Mouse (Mus musculus) thymus, postnatal 36 days (tissue): ENCODE measurements around the gene Lhx2.

Source experiments
- DNase-seq, 2 experiments: peaks; one replicate each; pipeline ENCODE4 v3.0.0; 2022; ENCODE audit warnings: mixed read lengths in 2 of 2

The Lhx2 gene

DNA sequence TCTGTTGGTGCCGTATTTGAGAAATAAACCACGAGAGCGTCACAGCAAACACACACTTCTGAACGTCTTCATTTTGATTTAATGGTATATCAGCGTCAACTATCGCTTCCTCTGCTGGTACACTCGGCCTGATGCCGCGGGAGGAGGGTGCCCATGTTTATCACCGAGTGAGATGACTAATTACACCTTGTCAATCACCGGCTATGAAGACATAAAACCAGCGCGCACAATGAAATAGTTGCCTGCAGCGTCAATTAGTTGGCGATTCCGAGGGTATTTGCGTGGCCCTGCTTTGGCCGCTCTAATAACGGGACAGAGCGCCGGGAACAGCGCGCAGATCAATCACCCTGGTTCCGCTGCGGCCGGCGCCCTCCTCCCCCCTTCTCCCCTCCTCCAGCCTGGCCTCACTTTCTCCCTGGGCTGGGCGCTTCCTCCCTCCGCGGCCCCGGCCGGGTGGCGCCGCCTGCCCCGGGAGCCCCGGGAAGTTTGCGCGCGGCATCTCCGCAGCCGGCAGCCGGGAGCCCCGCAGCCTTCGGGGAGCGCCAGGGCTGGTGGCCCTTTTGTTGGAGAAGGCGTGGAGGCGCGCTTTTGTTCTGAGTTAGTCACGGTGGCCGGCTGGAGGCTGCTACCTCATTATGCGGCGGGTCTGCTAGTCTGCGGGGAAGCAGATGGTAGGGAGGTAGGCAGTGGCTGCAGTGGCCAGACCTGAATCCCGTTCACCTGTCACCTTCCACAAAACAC, 8.9 kb downstream of the Lhx2 start:
- no peak for DNase-seq

DNA sequence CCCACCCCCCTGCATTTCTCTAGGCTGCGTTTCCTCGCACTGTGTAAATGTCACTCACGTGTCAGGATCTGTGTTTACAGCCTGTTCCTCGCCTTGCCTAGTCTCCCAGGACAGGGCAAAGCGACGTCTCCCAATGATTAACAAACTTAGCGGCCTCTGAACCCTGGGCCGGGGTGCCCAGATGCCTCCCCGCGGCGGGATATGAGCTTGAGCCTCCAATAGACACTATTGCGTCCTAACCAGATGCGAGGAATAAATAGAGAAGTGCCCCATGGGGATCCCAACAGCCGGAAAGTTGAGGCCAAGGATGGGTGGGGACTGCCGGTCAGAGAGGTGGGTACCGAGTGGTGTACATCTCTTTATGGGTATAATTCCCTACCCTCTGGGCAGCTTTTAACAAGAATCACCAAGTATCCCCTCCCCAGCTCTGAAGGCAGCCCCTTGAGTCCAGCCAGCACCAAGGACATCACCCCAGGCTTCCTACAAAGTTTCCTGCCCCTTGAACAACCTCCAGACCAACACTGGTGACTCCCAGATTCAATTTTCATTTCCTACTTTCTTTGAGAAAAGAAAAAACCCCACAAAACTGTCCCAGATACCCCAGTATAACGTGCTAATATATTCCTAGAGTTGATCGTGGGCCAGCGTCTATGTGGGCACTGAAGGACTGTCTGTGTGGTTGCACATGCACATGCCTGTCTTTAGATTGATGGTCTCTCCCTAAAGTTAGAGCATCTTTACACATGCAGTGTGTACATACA, 9.8 kb downstream of the Lhx2 start:
- no peak for DNase-seq

DNA sequence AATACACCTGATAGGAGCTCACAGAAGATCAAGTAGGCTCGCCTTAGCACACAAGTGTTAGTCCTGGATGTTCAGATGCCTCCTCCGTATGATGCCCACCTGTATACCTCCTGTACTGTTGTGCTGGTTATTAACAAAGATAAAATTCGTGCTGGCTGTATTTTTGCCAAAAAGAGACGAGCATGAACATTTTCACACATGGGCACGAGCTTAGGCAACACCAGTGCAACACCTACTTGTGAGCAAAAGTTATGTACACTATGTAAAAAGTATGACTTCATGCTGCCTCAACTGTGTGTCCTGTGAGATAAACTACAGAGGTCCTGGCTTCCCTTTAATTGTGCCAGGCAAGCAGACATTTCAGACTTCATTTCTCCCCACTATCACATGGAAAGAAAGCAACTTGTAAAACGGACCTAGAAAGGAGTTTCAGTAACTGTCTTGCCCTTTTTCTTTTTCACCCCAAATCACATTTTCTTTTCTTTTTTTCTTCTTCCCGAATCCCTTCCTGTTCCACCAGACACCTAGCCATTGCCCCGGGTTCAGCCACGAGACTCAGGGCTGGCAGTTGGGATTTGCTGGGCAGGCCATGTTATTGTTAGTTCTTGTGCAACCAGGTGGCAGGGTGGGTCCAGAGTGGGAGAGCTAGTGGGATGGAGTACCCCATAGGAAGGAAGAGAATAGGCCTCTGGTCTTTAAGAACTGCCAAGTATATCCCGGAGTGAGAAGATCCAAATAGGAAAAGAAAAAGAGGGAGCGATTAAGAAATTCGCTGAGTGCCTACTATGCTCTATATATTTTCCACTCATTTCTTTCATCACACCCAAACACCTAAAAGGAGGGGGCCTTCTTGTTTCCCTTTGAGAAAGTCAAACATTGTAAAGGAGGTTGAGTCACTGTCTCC, 10.6 kb downstream of the Lhx2 start:
- no peak for DNase-seq

DNA sequence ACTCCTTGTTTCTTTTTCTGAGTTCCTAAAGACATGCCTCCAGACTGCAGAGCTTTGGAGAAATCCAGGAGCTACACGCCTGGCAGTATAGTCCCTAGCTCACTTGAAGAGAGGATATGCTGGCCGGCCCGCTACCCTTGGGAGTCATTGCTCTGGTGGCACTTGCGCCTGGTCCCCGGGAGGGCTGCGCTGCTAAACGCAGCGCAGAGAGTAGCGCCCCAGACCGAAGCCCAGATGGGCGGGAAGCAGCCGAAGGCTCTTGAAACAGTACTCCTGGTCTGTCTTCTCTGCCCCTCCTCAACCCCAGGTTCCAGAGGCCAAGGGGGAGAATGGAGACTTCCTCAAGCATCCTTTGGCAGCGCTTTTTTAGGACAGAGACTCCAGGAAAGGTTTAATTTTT, 11.3 kb downstream of the Lhx2 start:
- peak in 1 of 2 experiments; percentile 28 for DNase-seq

DNA sequence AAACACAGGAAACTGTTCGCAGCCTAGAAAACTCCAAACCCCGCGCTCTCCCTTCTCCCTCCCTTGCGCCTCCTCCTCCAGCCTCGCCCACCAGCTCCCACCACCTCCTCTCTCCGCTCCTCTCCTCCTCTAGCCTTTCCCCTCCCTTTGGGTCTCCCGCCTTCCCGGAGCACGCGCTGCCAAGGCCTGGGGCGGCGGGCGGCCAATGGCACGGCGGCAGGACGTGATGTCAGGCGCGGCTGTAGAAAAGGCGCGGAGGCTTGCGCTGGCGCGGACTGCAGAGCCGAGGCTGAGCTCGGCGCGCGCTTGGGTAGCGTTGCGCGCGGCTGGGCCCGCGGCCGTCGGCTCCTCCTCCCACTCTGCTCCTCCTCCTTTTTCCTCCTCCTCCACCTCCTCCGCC, 11.7 kb downstream of the Lhx2 start:
- DNase-seq, result peak; percentile 73 to 84

DNA sequence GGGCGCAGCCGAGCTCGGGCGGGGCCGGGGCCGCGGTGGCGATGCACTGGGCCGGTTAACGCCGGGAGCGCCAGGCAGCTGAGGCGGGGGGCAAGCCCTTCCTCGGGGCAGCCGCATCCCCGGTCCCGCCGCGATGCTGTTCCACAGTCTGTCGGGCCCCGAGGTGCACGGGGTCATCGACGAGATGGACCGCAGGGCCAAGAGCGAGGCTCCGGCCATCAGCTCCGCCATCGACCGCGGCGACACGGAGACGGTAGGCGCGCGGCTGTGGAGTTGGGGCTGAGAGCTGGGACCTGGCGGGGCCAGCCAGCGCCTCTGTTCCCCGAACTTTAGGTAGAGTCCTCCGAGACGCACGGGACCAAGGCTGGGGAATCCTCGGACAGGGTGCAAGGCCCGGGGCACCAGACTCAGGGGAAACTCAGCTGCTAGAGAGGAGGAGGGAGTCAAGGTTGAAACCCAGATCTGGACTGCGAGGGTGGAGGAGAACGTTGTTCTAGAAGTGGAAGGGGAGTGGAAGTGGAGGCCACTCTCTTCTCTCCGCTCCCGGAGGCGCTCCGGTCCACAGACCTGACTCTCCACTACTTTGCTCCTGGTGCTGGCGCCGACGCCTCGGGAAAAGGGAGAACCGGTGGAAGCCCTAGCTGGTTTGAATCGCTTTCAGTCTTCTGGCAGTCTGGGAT, 12.7 kb downstream of the Lhx2 start:
- DNase-seq, result peak in 1 of 2 experiments; percentile 29

DNA sequence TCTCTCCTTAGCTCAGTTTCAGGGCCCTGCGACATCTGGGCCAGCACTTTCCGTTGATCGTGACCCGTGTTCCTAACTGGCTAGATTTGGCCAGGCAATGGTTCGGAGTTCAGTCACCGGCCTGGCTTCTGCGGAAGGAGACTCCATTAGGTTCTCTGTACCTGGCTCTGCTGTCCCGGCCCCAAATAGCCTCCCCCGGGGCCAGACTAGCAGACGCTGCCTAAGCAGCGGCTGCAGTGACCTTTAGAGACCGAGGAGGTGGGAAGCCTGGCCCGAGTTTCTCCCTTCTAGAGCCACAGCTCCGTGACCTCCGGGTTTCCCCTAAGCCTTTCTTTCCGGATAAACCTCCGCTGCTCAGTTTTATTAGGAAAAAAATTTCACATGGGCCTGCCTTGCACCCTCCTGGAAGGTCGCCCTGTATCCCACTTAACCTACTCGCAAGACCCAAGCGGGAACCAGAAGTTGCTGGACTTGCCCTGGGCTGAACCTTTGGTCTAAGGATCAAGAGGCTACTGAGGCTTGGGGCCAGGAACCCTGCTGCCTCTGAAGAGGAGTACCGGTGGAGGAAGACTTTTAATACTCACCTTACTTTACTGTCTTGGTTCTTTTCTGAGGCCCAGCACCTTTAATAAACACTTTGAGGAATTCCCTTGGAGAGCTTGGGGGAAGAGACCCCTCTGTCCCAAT, 13.4 kb downstream of the Lhx2 start:
- DNase-seq, result no peak

DNA sequence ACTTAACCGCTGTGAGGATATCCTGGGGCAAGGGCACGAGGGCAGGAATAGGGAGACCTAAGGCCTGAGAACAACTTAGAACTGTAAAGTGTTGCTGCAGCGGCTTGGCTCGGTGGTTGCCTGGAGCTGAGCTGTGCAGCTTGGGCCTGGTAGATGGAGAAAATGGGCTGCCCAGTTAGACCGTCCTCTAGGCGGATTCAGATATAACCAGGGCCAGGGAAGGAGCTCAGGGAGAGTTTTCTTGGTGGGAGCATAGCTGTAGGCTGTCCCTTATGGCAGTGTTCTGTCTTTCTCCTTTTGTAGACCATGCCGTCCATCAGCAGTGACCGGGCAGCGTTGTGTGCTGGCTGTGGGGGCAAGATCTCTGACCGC, 13.9 kb downstream of the Lhx2 start:
- no peak for DNase-seq

DNA sequence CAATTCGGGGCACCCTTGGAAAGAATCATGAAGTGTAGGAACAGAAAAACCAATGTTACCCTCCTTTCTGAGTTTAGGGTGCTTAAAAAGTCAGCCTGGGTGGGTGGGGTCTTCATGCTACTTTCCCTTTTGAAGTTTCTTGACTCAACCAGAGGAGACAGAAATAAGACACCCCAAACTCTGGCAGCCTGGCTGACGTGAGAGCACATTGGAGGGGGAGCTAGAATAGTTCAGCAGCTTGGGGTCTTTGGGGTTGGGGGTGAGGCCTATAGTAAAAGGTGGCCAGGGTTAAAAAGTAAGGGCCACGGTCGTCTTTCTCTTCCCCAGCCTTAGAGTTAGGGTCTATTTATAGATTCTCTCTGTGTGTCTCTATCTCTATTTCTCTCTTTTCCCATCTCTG, 14.6 kb downstream of the Lhx2 start:
- DNase-seq, result no peak

DNA sequence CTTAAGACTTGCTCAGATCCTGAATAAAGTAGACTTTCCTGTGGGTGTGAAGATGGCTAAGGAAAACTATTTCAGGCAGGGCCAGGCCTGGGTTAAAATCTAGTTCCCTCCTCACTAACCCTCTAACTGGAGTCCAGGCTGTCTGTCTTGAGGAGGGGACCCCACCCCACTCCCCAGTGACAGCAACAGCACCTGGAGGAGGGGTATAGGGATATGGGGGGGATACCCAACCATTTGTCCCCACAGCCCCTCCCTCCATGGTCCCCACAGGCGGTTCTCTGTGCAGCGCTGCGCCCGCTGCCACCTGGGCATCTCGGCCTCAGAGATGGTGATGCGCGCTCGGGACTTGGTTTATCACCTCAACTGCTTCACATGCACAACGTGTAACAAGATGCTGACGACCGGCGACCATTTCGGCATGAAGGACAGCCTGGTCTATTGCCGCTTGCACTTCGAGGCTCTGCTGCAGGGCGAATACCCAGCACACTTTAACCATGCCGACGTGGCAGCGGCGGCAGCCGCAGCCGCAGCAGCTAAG, 15.2 kb downstream of the Lhx2 start:
- DNase-seq, result no peak

DNA sequence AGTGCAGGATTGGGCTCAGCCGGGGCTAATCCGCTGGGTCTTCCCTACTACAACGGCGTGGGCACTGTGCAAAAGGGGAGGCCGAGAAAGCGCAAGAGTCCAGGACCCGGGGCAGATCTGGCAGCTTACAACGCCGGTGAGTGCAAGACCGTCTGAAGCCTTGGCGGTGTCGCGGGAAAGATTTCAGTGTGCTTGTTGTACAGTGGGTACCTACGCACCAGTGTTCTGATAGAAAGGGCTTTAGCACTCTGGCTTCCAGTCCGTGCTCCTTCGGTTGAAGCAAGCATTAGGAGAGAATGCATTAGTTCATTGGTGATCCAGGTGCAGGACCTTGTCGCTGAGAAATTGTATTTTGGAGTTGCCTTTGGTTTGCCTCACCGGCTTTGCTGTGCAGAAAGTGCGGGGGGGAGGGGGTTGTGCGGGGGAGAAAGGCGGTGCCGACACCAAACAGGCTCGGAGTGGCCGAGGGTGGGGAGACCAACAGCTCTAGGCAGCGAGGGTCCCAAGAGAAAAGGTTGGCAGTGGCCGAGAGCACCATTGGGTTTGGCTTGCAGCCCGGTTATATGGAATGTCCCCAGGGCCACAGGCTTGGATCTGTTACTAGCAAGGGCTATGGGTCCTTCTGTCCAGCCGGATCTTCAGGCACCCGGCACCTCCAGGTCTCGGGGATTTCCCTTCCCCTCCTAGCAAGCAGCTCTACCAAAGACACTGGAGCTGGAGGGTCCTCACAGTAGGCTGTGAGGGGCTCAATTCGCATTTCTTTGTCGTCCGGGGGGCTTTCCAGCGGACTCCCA, 15.8 kb downstream of the Lhx2 start:
- DNase-seq, result no peak

DNA sequence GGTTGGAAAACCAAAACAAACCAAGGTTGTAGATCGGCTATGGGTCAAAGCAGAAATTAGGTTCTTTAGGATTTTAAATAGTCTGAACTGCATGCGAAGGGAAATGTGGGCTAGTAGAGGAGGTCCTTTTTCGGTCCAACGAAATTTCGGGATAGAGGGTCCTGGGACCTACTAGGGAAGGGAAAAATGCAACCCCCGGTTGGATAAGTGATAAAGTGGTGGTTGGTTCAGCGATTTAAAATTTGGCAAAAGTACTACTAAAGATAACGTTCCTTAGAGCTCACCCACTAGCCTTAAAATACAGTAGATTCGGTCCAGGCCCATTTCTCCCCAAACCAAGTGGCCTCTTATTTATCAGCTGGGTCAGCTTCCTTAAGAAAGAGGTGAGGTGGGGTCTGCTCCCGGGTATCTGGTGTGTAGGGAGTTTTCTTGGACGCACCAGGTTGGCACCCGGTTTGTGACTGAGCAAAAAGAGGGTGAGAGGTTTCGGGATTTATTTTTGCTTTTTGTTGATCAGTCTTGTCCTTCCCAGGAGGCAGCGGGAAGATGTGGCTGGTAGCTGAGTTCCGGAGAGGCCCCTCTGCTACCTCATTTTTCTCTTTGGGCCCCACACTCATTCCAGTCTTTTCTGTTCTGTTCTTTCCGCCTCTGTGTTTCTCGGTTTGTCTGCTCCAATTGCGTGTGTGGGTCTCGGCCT, 16.8 kb downstream of the Lhx2 start:
- DNase-seq, result no peak

DNA sequence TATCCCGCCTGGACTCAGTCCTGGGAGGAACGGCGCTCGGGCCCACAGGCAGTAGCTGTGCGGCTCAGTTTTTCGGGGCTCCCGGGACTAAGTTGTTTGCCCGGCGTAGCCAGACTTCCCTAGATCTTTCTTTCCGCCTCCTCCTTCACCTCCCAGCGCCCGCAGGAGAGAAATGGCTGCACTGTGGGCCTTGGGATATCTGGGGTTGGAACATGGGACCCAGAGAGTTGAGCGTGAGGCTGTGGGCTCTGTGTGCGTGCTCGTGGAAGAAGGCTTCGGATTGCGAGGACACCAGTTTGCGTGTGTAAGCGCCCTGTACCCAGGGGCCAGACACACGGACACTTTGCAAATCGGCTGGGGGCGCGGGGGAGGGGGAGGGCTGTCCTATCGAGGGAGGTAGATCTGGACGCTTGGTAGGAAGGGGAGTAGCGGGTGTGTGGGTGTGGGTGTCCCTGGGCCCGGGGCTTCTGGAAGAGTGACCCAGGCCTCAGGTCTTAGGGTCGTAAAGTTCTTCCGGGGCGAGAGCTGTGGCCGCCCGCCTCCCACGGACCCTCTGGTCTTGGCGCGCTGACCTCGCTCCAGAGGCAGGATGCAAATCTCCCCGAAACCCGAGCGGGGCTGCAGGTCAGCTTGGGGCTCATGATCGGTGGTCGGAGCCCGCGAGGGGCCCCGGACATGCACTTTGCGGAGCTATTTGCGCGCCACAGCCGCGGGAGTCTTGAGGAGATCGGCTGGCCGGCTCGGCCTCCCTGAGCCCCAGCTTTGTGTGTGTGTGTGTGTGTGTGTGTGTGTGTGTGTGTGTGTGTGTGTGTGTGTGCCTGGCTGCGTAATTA, 17.6 kb downstream of the Lhx2 start:
- no peak for DNase-seq

DNA sequence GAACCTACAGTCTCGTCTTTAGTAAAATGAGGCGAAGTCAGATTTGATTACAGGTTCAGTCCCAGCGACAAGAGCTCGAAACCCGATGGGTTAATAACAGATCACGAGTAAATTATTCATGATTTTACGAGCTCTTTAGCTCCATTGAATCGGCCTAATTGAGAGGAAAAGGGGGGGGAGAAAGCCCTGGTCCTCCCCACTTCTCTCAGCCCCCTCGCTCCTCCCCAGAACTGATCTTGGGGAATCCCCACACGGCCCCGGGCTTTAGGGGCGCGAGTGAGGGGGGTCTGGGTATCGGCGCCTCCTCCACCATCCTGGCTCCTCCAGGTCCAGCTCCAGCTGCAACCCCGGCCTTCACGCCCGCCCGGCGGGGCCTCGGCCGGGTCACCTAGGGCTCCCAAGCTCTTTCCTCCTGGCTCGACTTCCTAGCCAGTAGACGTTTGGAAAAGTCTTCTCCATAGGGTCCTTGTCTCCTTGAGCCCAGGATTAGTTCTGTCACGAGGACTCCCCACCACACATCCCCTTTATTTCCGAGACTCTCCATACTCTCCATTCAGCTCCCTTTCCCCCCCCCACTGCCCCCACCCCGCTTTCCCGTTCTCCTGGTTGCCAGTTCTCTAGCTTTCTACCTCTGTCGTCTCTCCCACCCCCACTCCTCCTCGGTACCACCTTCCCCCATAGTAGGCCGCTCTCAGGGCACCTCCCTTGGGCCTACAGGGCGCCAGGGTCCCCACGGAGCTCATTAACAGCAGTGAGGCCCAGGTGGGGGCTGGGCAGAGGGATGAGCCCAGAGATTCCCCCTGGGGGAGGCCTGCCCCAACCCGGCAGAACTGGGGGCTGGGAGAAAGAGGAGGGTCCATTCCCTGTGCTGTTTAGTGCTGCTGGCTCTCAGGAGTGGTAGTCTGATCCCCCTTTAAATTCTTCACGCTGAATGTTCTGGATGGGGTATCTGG, 18.5 kb downstream of the Lhx2 start:
- no peak for DNase-seq

DNA sequence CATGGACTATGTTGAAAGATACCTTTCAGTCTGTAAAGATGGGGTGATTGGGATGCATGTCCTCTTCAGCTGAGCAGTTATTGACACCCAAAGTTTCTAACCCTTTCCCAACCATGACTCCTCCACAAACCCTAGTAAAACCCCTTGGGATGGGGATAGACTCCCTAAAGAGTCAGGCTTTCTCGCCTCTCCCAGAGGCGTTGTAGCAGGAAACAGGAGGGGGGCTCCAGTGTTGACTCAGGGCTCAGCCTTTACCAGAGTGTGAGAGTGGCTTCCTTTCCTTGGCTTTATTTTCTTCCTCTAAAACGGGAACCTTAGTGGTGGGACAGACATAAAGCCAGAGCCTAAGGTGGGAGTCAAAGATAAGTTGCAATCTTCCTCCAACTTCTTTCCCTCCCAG, 19.5 kb downstream of the Lhx2 start:
- no peak for DNase-seq

DNA sequence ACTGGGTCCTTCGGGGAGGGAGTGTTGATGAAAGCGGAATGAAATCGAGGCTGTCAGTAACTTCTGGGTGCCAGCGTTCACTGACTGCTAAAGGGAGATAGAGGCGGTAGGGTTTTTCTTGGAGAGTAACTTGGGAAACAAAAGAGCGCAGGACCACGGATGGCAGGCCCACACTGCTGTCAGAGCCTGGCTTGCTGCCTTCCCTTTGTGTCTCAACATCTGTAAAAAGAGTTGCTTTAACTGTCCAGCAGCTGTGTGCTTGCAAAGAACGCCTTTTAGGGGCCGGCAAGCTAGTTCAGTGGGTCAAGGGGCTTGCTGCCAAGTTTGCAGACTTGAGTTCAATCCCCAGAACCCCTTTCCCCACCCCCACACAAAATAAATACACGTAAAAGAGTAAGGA, 20.1 kb downstream of the Lhx2 start:
- DNase-seq, result no peak

DNA sequence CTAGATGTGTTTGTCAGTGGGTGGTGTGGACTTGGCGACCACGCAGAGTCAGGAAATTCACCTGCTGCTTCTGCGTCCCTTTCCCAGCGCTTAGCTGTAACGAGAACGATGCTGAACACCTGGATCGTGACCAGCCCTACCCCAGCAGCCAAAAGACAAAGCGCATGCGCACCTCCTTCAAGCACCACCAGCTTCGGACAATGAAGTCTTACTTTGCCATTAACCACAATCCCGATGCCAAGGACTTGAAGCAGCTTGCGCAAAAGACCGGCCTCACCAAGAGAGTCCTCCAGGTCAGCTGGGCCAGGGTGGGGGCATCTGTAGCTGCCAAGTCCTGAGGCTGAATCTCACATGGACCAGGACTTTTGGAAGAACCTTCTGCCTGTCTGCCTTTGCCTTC, 20.7 kb downstream of the Lhx2 start:
- no peak for DNase-seq

DNA sequence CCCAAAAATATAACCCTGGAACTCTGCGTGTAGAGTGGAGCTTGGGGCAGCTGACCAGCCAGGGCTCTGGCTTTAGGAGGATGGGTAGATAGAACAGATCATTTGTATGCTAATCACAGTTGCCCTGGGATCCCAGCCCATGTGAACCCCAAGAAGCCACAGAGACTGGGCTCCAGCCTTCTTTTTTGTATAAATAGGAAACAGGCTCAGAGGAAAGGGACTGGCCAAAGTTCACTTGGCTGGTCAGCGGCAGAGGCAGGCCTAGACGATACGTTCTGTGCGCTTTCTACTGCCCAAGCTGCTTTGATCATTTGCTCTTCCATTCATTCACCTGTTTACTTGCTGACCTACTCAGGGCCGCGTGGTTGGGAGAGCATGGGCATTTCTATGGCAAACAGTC, 27.1 kb downstream of the Lhx2 start:
- no peak for DNase-seq
